Mouse (Mus musculus): Measurements from ENCODE around the gene Astn2. TPM values are rescaled to one million over a fixed set of nuclear protein-coding genes. Genes with fewer than 3 reads are reported as not detected.

Astn2 gene
- polyA plus RNA-seq, 1 experiment from 2014 or later, result 0.77 TPM

DNA sequence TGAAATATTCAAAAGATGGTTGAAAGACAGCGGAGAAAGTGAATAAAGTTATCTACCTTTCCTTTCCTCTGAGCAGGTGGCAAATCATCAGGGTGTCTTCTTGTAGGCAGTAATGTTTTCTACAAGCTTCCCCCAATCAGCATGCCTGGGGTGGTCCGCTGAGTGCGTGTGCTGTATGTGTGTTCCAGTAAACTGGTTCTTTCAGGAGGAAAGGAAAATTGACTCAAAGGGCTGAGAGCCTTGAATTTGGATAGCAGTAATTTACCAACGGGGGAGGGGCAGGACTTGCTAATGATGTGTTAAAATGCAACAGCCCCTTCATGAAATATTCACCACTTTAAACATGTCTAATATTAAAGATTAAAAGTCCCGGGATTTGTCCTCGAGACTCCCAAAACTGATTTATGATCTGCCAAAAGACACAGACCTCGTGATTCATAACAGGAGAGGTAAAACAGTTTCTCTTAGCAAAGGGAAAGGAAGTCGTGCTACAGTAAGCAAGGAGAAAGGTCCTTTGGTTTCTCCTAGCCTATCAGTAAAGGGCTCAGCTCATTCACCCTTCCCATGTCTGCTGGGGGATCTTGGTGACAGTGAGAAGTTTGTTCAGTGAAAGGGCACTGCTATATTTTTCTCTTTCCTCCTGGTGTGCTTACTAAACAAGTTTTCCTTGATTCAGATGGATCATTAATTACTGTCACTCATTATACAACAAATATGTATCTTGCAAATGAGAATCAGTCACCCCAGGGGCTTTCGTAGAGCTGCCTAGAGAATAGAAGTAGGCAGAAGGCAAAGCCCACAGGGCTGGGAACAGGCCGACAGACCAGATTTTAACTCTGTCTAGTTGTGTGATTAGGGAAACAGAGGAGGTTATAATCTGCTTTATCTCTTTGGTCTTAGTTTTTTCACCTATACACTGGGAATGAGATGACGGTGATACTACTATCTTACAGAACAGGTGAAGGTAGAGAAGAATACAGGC is 488.1 kb downstream of the Astn2 start:
- Histone ChIP-seq H3K4me3 (no peak overlapping the region), H3K27me3 (ENCODE audit: insufficient read depth, poor library complexity, severe bottlenecking) (no peaks in the 10 kb centered on the region), H3K36me3 (no peaks in the 10 kb centered on the region), H3K4me1 (replicated peaks) (peaks cover 6% of the 10 kb centered on the region; the same call in 1 of the 2 replicates), H3K9me3 (no peaks in the 10 kb centered on the region), H3K27ac (no peak overlapping the region)
- DNase-seq (ENCODE audit: low spot score), result no peak
- WGBS, result 71% methylated on average over 11 of the region's 11 CpGs

- peaks cover 6% of the 10 kb centered on the region; the same call in 1 of the 2 replicates for H3K4me1 ChIP-seq (replicated peaks)
- H3K36me3 ChIP-seq, result no peaks in the 10 kb centered on the region
- WGBS, result 88% methylated on average over 8 of the region's 8 CpGs
- no peaks in the 10 kb centered on the region for H3K27me3 ChIP-seq (ENCODE audit: insufficient read depth, poor library complexity, severe bottlenecking)
- DNase-seq (ENCODE audit: low spot score), result no peak
- no peaks in the 10 kb centered on the region for H3K9me3 ChIP-seq
- H3K27ac ChIP-seq, result no peak overlapping the region
- H3K4me3 ChIP-seq, result no peak overlapping the region
Observed at GRCm38 (mm10) chr4:65912247-65912942, 492.0 kb downstream of the Astn2 start.

GRCm38 (mm10) chr4:65907660-65908059 is 496.8 kb downstream of the Astn2 start:
- no peak for DNase-seq (ENCODE audit: low spot score)
- 69% methylated on average over 7 of the region's 7 CpGs for WGBS
- no peaks in the 10 kb centered on the region for H3K27me3 ChIP-seq (ENCODE audit: insufficient read depth, poor library complexity, severe bottlenecking)
- no peaks in the 10 kb centered on the region for H3K9me3 ChIP-seq
- no peaks in the 10 kb centered on the region for H3K36me3 ChIP-seq
- no peaks in the 10 kb centered on the region for H3K4me1 ChIP-seq (replicated peaks)
- no peak overlapping the region for H3K27ac ChIP-seq
- no peak overlapping the region for H3K4me3 ChIP-seq

- H3K4me3 ChIP-seq, result no peak overlapping the region
- no peaks in the 10 kb centered on the region for H3K27me3 ChIP-seq (ENCODE audit: insufficient read depth, poor library complexity, severe bottlenecking)
- H3K27ac ChIP-seq, result no peak overlapping the region
- H3K4me1 ChIP-seq (replicated peaks), result no peaks in the 10 kb centered on the region
- WGBS, result 95% methylated on average over 2 of the region's 2 CpGs
- DNase-seq (ENCODE audit: low spot score), result no peak
- H3K9me3 ChIP-seq, result no peaks in the 10 kb centered on the region
- no peaks in the 10 kb centered on the region for H3K36me3 ChIP-seq
Observed at GRCm38 (mm10) chr4:65904963-65905362, 499.4 kb downstream of the Astn2 start.

- Histone ChIP-seq H3K9me3 (no peaks in the 10 kb centered on the region), H3K4me1 (replicated peaks) (peaks cover 15% of the 10 kb centered on the region), H3K27ac (peak overlapping the region; percentile 45; the same call in 1 of the 2 replicates), H3K36me3 (no peaks in the 10 kb centered on the region), H3K27me3 (ENCODE audit: insufficient read depth, poor library complexity, severe bottlenecking) (no peaks in the 10 kb centered on the region), H3K4me3 (no peak overlapping the region)
- WGBS, result 55% methylated on average over 5 of the region's 5 CpGs
- DNase-seq (ENCODE audit: low spot score), result peak; percentile 58
Observed at GRCm38 (mm10) chr4:65896092-65897027, 508.1 kb downstream of the Astn2 start.

DNA sequence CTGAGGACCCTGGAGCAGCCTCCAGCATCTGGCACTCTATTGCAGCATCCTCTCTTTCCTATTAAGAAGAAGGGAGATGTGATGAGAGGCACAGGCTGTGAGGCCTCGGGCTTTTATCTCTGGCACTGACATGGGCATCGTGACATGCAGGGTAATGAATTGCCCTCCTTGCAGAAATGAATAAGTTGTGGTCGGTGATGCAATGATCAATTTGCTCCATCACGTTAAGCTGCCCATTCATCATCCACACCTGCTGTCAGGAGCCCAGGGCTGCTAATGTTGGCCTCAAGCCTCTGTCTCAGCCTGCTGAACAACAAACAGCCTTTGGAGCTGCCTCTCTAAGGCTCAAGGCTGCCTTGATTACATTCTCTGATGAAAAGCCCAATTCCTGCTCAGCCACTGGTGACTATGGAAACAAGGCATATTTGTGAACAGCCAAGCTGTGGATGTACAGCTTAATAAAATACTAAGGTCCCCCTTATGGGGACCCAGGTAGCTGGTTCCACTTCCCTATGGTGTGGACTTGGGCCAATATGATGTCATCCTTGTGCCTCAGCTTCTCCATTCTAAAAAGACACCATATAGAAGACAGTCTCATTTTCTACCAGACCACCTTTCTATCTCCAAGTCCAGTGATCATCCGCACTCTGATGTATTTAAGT is 515.9 kb downstream of the Astn2 start:
- peak; percentile 12 for DNase-seq (ENCODE audit: low spot score)
- Histone ChIP-seq H3K27ac (no peak overlapping the region), H3K4me3 (no peak overlapping the region), H3K36me3 (no peaks in the 10 kb centered on the region), H3K4me1 (replicated peaks) (peaks cover 5% of the 10 kb centered on the region; the same call in 1 of the 2 replicates), H3K27me3 (ENCODE audit: insufficient read depth, poor library complexity, severe bottlenecking) (no peaks in the 10 kb centered on the region), H3K9me3 (no peaks in the 10 kb centered on the region)
- WGBS, result 65% methylated on average over 5 of the region's 5 CpGs

- Histone ChIP-seq H3K36me3 (no peaks in the 10 kb centered on the region), H3K9me3 (no peaks in the 10 kb centered on the region), H3K4me1 (replicated peaks) (peaks cover 5% of the 10 kb centered on the region; the same call in 1 of the 2 replicates), H3K27me3 (ENCODE audit: insufficient read depth, poor library complexity, severe bottlenecking) (no peaks in the 10 kb centered on the region), H3K27ac (no peak overlapping the region), H3K4me3 (no peak overlapping the region)
- no peak for DNase-seq (ENCODE audit: low spot score)
- 81% methylated on average over 1 of the region's 1 CpGs for WGBS
Observed at GRCm38 (mm10) chr4:65886862-65887261, 517.5 kb downstream of the Astn2 start.

DNA sequence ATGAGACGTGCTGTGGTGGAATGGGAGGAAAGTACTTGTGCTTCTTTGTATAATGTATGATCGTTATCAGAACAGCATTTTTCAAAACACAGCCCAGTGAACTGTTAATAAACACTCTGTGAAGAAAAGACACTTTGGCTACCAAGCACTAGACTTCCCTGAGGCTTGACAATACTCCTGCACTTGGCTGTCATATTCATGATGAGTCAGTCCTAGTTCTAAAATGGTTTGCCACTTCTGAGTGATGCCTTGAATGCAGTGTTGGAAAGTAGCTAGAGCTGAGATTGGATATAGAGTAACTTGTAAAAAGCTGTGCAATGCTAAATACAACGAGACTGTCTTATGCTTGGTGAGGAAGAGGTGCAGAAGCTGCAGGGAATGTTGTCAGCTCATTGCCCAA is 518.5 kb downstream of the Astn2 start:
- WGBS, result 90% methylated on average over 3 of the region's 3 CpGs
- Histone ChIP-seq H3K27me3 (ENCODE audit: insufficient read depth, poor library complexity, severe bottlenecking) (no peaks in the 10 kb centered on the region), H3K27ac (no peak overlapping the region)

GRCm38 (mm10) chr4:65874236-65874781 is 530.1 kb downstream of the Astn2 start:
- no peak for DNase-seq (ENCODE audit: low spot score)
- Histone ChIP-seq H3K27me3 (ENCODE audit: insufficient read depth, poor library complexity, severe bottlenecking) (no peaks in the 10 kb centered on the region), H3K36me3 (no peaks in the 10 kb centered on the region), H3K27ac (no peak overlapping the region), H3K4me1 (replicated peaks) (no peaks in the 10 kb centered on the region), H3K4me3 (no peak overlapping the region), H3K9me3 (no peaks in the 10 kb centered on the region)
- 85% methylated on average over 2 of the region's 2 CpGs for WGBS

More for the DNA sequence above, 518.5 kb downstream of the Astn2 start:
- H3K9me3 ChIP-seq, result no peaks in the 10 kb centered on the region
- H3K36me3 ChIP-seq, result no peaks in the 10 kb centered on the region
- peaks cover 5% of the 10 kb centered on the region; the same call in 1 of the 2 replicates for H3K4me1 ChIP-seq (replicated peaks)
- DNase-seq (ENCODE audit: low spot score), result no peak
- H3K4me3 ChIP-seq, result no peak overlapping the region

DNA sequence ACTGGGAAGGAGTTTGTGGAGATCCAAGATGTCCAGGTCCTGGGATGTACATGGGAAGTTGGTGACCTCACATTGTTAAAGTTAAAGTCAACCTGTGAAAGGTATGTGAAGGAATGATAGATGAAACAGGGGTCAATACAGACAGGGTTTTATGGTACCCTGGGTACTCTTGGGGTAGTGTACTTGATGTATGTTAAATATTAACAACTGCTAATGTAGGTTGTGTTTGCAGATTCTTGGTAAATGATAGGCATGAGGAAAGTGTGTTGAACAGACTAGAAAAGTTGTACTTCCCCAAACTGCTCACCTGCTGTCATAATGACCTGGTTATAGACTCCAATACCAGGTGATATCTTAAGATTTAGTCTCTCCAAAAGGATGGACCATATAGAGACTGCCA is 539.9 kb downstream of the Astn2 start:
- no peak for DNase-seq (ENCODE audit: low spot score)
- Histone ChIP-seq H3K4me1 (replicated peaks) (no peaks in the 10 kb centered on the region), H3K9me3 (no peaks in the 10 kb centered on the region), H3K4me3 (no peak overlapping the region), H3K36me3 (no peaks in the 10 kb centered on the region), H3K27me3 (ENCODE audit: insufficient read depth, poor library complexity, severe bottlenecking) (no peaks in the 10 kb centered on the region), H3K27ac (no peak overlapping the region)

- Histone ChIP-seq H3K4me3 (no peak overlapping the region), H3K36me3 (no peaks in the 10 kb centered on the region), H3K4me1 (replicated peaks) (peaks cover 19% of the 10 kb centered on the region), H3K27ac (no peak overlapping the region), H3K27me3 (ENCODE audit: insufficient read depth, poor library complexity, severe bottlenecking) (peaks cover 58% of the 10 kb centered on the region), H3K9me3 (no peaks in the 10 kb centered on the region)
- 72% methylated on average over 2 of the region's 2 CpGs for WGBS
- no peak for DNase-seq (ENCODE audit: low spot score)
Observed at GRCm38 (mm10) chr4:65843191-65843590, 561.2 kb downstream of the Astn2 start.
